Mouse (Mus musculus): Measurements from ENCODE around the gene Gap43. TPM values are rescaled to one million over a fixed set of nuclear protein-coding genes. Genes with fewer than 3 reads are reported as not detected.

Gene Gap43
- polyA plus RNA-seq, 1 experiment = 0.04 TPM

DNA sequence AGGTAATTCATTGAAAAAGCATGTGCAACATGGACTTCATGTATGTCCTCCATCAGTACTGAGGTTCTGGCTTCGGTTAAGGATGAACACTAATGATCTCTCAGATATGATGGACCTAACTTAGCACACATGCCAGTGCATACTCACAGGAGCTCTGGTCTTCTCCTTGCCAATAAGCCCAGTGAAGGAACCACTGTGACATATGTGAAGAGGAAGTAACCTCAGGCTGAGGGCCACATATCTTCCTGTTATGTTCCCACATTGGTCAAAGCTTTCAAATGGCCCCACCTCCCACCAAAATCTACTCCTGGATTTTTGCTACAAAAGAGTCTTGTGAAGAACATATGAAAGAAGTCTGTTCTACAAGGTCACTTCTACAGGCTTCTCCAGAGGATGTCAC, 28.3 kb downstream of the Gap43 start:
- TF ChIP-seq TAL1 (IDR thresholded peaks at IDR 0.05; ENCODE audit: low read length) (no peak), GATA1 (IDR thresholded peaks at IDR 0.05; ENCODE audit: low read length) (no peak)
- H3K36me3 ChIP-seq (ENCODE audit: control insufficient read depth) = no peaks in the 10 kb centered on the region
- peaks cover 2% of the 10 kb centered on the region; the same call in 1 of the 2 replicates for H3K9me3 ChIP-seq (ENCODE audit: control insufficient read depth, low read length)
- H3K27me3 ChIP-seq (ENCODE audit: control insufficient read depth) = no peaks in the 10 kb centered on the region
- no peak overlapping the region for H3K4me3 ChIP-seq (replicated peaks)
- H3K4me1 ChIP-seq (ENCODE audit: control insufficient read depth) = no peaks in the 10 kb centered on the region

DNA sequence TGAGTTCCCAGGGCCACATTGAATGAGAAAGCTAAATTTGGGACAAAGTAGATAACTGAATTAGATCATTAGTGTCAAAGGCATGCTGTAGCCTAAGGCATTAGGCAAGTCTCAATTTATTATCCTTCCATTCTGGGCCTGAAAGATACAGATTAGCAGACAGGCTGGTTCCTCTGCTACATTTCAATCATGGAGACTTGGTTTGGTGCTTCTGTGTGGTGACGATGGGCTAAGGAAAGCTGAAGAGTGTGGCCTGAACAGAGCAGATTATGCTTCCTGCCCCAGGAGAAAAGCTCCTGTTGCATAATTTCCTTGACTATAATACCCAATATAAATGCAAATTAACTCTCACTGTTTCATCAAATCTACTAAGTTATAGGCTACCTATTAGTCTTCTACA, 31.7 kb downstream of the Gap43 start:
- Histone ChIP-seq H3K9me3 (ENCODE audit: control insufficient read depth, low read length) (peaks cover 2% of the 10 kb centered on the region; the same call in 1 of the 2 replicates), H3K4me1 (ENCODE audit: control insufficient read depth) (no peaks in the 10 kb centered on the region), H3K4me3 (replicated peaks) (no peak overlapping the region), H3K36me3 (ENCODE audit: control insufficient read depth) (no peaks in the 10 kb centered on the region), H3K27me3 (ENCODE audit: control insufficient read depth) (no peaks in the 10 kb centered on the region)
- TF ChIP-seq GATA1 (IDR thresholded peaks at IDR 0.05; ENCODE audit: low read length) = no peak
- TF ChIP-seq TAL1 (IDR thresholded peaks at IDR 0.05; ENCODE audit: low read length) = no peak

DNA sequence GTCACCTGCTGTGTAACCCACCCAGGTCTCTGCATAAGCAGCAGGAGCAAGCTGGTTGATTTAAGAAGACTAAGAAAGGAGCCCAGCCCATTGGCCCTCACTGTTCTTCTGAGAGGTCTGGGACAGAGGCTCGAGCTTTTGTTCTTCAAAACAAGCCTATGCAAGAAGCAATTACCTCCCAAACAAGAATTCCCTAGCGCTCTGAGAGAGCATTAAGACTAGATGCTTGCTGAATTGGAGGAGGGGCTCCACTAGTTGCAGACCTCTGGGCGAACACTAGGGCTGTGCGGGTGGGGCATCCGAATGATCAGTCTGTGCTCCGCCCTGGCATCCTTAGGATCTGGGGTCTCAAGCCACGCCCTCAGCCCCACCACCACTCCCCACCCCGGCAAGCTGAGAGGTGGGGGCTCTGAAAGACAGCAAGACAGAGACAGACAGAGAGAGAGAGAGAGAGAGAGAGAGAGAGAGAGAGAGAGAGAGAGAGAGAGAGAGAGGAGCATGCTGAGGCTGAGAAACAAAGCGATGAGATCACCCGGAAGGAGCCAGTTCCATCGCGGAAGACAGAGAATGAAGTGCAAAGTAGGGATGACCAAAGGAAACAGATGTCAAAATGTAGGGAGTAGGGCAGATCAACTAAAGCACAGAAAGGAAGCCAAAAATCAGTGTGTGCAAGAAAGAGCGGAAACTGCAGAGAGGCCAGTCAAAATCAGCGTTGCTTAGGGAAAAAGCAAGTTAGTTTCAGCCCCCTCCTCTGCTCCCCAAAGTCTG, 34.3 kb downstream of the Gap43 start:
- Histone ChIP-seq H3K4me1 (ENCODE audit: control insufficient read depth) (no peaks in the 10 kb centered on the region), H3K4me3 (replicated peaks) (no peak overlapping the region), H3K27me3 (ENCODE audit: control insufficient read depth) (no peaks in the 10 kb centered on the region), H3K9me3 (ENCODE audit: control insufficient read depth, low read length) (no peaks in the 10 kb centered on the region), H3K36me3 (ENCODE audit: control insufficient read depth) (no peaks in the 10 kb centered on the region)
- TF ChIP-seq GATA1 (IDR thresholded peaks at IDR 0.05; ENCODE audit: low read length) = no peak
- TF ChIP-seq TAL1 (IDR thresholded peaks at IDR 0.05; ENCODE audit: low read length) = no peak

- H3K4me1 ChIP-seq (ENCODE audit: control insufficient read depth) = no peaks in the 10 kb centered on the region
- no peaks in the 10 kb centered on the region for H3K36me3 ChIP-seq (ENCODE audit: control insufficient read depth)
- H3K9me3 ChIP-seq (ENCODE audit: control insufficient read depth, low read length) = no peaks in the 10 kb centered on the region
- no peak overlapping the region for H3K4me3 ChIP-seq (replicated peaks)
- H3K27me3 ChIP-seq (ENCODE audit: control insufficient read depth) = no peaks in the 10 kb centered on the region
- no peak for TF ChIP-seq TAL1 (IDR thresholded peaks at IDR 0.05; ENCODE audit: low read length)
- no peak for TF ChIP-seq GATA1 (IDR thresholded peaks at IDR 0.05; ENCODE audit: low read length)
Measured at GRCm38 (mm10) chr16:42303461-42303860, 37.0 kb downstream of the Gap43 start.

DNA sequence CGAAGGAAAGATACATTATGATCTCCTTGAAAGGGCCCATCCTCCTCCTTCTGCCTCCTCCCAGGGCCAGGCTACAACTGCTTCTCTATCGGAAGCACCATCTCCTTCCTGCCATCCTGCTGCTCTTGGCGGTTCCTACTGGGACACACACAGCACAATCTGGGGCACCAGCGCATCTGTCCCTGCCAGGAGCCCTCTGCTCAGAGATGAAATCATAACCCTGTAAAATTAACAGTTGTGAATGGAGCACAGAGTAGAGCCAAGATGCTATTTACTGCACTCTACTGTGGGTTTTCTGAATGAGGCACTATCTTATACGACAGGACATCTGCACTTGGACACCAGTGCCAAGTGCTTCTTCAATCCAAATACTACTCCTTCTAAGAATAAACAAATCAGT, 46.0 kb downstream of the Gap43 start:
- Histone ChIP-seq H3K9me3 (ENCODE audit: control insufficient read depth, low read length) (peaks cover 7% of the 10 kb centered on the region), H3K27me3 (ENCODE audit: control insufficient read depth) (no peaks in the 10 kb centered on the region), H3K4me1 (ENCODE audit: control insufficient read depth) (no peaks in the 10 kb centered on the region), H3K36me3 (ENCODE audit: control insufficient read depth) (no peaks in the 10 kb centered on the region), H3K4me3 (replicated peaks) (no peak overlapping the region)
- no peak for TF ChIP-seq TAL1 (IDR thresholded peaks at IDR 0.05; ENCODE audit: low read length)
- TF ChIP-seq GATA1 (IDR thresholded peaks at IDR 0.05; ENCODE audit: low read length) = no peak

- TF ChIP-seq GATA1 (IDR thresholded peaks at IDR 0.05; ENCODE audit: low read length) (no peak), TAL1 (IDR thresholded peaks at IDR 0.05; ENCODE audit: low read length) (no peak)
- Histone ChIP-seq H3K9me3 (ENCODE audit: control insufficient read depth, low read length) (peaks cover 7% of the 10 kb centered on the region), H3K4me3 (replicated peaks) (no peak overlapping the region), H3K4me1 (ENCODE audit: control insufficient read depth) (no peaks in the 10 kb centered on the region), H3K27me3 (ENCODE audit: control insufficient read depth) (no peaks in the 10 kb centered on the region), H3K36me3 (ENCODE audit: control insufficient read depth) (no peaks in the 10 kb centered on the region)
Measured at GRCm38 (mm10) chr16:42294056-42294455, 46.4 kb downstream of the Gap43 start.

GRCm38 (mm10) chr16:42291572-42291971, 48.9 kb downstream of the Gap43 start:
- Histone ChIP-seq H3K4me3 (replicated peaks) (no peak overlapping the region), H3K4me1 (ENCODE audit: control insufficient read depth) (no peaks in the 10 kb centered on the region), H3K9me3 (ENCODE audit: control insufficient read depth, low read length) (peaks cover 7% of the 10 kb centered on the region), H3K27me3 (ENCODE audit: control insufficient read depth) (no peaks in the 10 kb centered on the region), H3K36me3 (ENCODE audit: control insufficient read depth) (no peaks in the 10 kb centered on the region)
- TF ChIP-seq GATA1 (IDR thresholded peaks at IDR 0.05; ENCODE audit: low read length) (no peak), TAL1 (IDR thresholded peaks at IDR 0.05; ENCODE audit: low read length) (no peak)

- Histone ChIP-seq H3K4me1 (ENCODE audit: control insufficient read depth) (no peaks in the 10 kb centered on the region), H3K36me3 (ENCODE audit: control insufficient read depth) (no peaks in the 10 kb centered on the region), H3K27me3 (ENCODE audit: control insufficient read depth) (no peaks in the 10 kb centered on the region), H3K4me3 (replicated peaks) (no peak overlapping the region), H3K9me3 (ENCODE audit: control insufficient read depth, low read length) (no peaks in the 10 kb centered on the region)
- TF ChIP-seq GATA1 (IDR thresholded peaks at IDR 0.05; ENCODE audit: low read length) (no peak), TAL1 (IDR thresholded peaks at IDR 0.05; ENCODE audit: low read length) (no peak)
Measured at GRCm38 (mm10) chr16:42284005-42284404, 56.4 kb downstream of the Gap43 start.

- no peaks in the 10 kb centered on the region for H3K27me3 ChIP-seq (ENCODE audit: control insufficient read depth)
- H3K9me3 ChIP-seq (ENCODE audit: control insufficient read depth, low read length) = no peaks in the 10 kb centered on the region
- no peaks in the 10 kb centered on the region for H3K4me1 ChIP-seq (ENCODE audit: control insufficient read depth)
- TF ChIP-seq GATA1 (IDR thresholded peaks at IDR 0.05; ENCODE audit: low read length) (no peak), TAL1 (IDR thresholded peaks at IDR 0.05; ENCODE audit: low read length) (no peak)
- H3K4me3 ChIP-seq (replicated peaks) = no peak overlapping the region
- no peaks in the 10 kb centered on the region for H3K36me3 ChIP-seq (ENCODE audit: control insufficient read depth)
Measured at GRCm38 (mm10) chr16:42277713-42278112, 62.7 kb downstream of the Gap43 start.
